Mouse (Mus musculus): ENCODE data around the gene Ninl.

Ninl gene

DNA sequence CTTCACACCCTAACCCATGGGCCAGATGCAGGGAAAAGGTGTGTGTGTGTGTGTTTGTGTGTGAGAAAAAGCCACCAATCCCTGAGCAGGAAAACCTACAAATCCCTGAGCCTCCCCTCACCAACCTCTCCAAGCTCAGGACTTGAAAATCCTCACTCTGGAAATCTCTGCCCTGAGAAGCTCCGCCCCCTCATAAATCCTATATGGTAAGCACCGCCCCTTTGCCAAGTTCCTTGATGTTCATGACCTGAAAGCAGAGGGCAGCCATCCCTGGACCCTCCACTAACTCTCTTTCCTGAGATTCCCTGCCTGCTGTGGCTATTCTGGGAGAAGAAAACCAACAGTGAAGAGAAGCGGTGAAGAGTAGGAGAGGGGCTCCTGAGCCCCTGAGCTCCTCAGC is 40.2 kb downstream of the Ninl start:
- DNase-seq (ENCODE audit: low read depth, low spot score), result no peak

DNA sequence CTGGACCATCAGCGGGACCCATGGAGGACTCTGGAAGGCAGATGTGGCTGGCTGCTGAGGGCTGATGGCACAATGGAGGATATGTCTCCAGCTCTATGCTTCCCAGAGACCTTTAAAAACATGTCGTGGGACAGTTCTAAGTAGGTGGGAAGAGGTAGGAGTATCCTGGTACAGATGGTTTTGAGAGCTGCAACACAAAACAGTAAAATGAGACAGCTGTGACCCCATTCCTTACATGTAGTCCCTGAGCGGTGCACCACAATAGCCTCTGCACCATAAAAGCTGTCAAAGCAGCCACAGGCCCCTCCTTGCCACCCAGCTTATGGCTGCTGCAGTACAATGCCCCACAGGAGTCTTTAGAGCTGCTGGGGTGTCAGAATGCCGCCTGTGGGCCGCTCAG is 41.6 kb downstream of the Ninl start:
- no peak for DNase-seq (ENCODE audit: low read depth, low spot score)

DNA sequence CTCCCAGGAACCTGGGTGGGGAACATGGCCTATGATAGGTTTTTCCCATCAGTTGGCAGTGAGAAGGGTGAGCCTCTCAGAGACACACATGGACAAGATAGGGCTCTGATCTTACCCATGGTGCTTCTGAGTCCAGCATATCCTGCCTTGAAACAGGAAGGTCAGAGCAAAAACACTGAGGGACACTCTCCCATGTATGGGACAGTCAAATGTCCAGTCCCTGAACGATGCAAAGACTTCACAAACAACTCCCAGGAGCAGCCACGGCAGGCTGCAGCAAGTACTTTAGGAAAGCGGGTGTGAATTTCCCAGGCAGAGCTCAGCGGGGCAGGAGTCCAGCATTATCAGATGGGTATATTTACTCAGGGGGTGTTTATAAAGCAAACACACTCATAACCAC is 43.9 kb downstream of the Ninl start:
- DNase-seq (ENCODE audit: low read depth, low spot score), result no peak

DNA sequence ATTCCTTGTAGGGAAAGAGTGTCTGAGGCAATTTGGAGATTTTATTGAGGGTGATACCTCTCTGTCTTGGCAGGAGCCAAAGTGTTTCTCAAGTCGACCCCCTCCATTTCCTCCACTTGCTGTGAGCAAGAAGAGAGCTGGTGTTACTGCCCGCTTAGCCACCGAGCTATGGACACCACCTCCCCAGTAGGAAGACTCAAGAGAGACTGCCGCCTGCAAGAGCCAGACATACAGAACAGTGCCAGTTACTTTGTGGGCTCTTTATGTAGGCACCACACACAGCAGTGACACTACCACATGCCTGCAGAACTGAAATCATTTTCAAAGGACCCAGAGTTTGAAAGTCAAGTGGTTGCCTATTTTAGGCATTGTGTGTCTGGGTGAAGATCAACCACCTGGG is 48.1 kb downstream of the Ninl start:
- DNase-seq (ENCODE audit: low read depth, low spot score), result no peak

DNA sequence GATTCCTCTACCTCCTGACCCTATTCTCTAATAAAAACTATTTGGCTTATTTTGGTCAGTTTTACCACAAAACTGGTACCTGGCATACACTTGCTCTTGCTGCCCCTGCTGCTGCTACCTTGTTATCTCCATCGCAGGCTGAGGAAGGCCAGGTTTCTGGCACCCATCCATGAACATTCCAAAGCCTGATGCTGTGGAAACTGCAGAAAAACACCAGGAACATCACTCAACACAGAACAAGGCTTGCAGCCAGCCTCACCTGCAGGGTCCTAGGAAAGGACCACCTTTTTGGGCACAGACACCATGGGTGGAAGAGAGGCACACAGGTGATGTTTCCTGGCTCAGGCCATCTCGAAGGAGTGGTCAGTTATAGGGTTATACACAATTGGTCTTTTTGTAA is 48.7 kb downstream of the Ninl start:
- no peak for DNase-seq (ENCODE audit: low read depth, low spot score)

DNA sequence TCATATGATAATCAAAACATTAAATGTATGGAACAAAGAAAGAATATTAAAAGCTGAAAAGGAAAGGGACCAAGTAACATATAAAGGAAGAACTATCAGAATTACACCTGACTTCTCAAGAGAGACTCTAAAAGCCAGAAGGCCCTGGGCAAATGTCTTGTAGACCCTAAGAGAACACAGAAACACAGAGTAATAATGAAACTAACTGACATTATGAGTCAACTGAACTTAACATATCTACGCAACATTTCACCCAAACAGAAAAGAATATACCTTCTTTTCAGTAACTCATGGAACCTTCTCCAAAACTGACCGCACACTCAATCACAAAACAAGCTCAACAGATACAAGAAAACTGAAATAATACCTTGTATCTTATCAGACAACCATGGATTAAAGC is 53.8 kb downstream of the Ninl start:
- DNase-seq (ENCODE audit: low read depth, low spot score), result no peak

DNA sequence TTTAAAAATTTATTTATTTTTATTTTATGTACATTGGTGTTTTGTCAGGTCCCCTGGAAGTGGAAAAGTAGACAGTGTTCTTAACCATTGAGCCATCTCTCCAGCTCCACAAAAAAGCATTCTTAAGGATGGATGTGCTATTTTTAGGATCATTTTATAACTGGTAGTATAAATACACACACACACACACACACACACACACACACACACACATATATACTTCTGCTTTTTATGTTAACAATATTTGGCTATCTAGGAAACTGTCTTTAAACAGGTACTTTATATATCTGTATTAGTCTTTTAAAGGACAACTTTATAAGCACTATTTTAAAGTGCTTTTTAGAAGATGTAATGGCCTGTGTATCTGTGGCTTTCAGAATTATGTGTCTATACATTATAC is 57.1 kb downstream of the Ninl start:
- DNase-seq (ENCODE audit: low read depth, low spot score), result no peak

DNA sequence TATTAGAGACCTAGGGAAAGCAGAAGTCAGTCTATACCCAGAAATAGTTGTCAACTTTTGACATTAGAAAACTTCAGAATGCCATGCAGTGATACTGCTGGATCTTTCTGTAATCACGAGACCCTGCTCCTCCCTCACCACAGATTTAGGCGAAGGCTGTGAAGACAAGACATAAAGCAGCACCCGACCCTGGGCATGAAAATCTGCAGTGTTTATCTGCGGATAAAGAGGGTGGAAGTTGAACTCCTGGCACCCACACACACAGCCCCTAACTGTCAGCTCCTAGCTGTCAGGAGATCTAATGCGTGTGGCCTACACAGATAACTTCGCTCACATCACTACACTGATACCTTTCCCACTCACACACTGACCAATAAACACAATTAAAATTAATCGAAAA is 57.7 kb downstream of the Ninl start:
- DNase-seq (ENCODE audit: low read depth, low spot score), result no peak

DNA sequence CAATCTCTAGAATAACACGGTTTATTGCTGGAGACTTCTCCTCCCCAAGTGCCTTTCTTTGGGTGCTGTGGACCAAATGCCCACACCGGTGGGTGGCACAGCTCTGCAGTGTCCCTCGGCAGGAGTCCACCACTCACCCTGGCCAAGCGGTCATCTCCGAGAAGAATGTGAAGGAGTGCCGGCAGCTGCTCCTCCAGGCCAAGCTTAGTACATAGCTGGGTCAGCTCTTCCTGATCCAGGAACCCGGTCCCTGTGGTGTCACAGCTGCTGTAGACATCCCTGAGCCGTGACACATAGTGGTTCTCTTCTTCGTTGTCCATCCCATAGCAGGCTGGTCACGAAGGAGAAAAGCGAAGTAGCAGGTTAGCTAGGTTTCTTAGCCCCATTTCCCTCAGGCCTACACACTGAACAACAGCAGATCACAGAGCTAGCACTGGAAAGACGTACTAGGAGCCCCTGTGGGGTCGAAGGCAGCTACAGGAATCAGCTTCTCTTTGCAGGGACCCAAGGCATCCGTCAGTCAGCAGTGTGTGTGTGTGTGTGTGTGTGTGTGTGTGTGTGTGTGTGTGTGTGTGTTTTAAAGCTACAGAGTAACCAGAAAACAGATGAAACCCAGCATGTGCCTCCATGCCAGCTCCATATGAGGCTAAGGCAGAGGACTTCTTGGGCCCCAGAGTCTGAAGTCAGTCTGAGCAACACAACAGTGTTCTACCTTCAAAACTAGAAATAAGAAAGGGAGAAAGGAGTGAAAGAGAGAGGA is 59.1 kb downstream of the Ninl start:
- no peak for DNase-seq (ENCODE audit: low read depth, low spot score)

DNA sequence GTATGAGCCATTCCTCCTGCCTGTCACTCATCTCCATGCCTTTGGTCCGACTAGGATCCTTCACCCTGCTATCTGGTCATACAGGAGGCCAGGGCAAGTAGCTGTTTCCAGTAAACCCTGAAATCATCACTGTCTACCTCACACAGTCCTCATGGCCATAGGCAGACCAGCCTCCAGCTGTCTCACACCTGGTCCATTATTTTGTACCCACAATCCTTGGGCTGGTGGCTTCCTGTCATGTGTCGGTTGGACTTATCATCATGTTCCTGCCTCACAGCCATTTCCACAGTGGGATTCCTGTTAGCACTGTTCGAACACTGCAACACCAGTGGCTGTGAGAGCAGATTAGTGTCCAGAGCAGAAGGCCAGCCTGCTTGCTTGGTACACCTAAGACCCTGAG is 60.4 kb downstream of the Ninl start:
- no peak for DNase-seq (ENCODE audit: low read depth, low spot score)

DNA sequence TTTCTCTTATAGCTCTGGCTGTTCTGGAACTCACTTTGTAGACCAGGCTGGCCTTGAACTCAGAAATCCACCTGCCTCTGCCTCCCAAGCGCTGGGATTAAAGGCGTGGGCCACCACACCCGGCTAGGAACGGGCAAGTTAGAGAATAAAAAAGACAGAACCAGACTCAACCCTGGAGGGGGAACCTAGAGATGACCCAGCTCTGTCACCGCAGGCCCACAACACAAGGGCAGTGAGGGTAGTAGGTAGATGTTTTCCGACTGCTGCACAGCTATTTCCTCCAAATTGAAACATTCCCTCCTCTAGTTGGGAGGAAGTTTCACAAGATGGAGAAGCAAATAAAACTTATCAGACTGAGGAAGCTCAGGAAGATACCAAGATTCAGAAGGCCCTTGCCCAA is 61.5 kb downstream of the Ninl start:
- DNase-seq (ENCODE audit: low read depth, low spot score), result no peak

DNA sequence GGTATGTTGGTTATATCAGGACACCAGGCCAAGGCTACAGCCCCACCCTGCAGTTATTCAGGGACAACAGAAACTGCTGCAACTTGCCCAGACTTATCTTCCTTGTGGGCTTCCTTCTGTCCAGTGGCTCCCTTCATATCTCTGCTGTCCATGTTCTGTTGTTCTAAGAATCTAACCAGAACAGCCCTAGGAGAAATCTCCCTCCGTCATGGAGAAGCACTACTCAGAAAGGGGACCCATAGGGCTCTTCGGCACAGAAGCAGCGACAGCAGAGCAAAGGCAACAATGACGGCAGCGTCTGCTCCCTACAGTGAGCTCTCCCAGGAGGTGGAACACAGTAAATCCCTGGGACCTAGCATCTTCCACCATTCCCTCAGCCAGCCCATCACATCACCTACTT is 62.3 kb downstream of the Ninl start:
- DNase-seq (ENCODE audit: low read depth, low spot score), result no peak

DNA sequence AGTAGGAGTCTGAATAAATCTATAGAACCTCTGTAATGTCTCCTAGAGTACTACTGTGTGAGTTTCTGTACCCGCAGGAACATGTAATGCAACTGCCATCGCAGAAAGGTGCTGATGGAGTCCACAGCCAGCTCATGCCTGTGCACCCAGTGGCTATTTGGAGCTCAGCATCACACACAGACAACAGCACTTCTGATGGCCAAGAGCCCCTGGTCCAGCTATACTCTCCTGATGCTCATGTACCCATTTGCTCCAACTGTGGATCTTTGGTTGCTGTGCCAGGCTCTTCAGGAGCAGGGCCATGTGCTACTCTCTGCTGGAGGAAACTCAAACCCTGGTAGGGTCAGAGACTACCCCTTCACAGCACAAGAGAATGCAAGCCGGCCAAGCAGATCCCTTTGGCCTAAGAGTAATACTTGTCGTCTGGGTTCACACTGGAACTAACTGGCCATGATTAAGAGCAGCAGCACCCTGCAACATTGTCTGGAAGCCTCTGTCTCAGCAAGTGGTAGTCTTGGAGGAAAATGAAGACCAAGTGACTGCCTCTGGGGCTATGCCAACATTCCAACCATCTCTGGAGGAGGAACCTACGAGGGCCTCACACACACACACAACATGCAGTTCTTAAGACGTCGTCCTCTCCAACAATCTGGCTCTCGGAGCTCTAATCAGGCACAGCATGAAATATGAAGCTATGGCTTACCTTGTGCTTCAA is 65.6 kb downstream of the Ninl start:
- DNase-seq (ENCODE audit: low read depth, low spot score), result no peak

DNA sequence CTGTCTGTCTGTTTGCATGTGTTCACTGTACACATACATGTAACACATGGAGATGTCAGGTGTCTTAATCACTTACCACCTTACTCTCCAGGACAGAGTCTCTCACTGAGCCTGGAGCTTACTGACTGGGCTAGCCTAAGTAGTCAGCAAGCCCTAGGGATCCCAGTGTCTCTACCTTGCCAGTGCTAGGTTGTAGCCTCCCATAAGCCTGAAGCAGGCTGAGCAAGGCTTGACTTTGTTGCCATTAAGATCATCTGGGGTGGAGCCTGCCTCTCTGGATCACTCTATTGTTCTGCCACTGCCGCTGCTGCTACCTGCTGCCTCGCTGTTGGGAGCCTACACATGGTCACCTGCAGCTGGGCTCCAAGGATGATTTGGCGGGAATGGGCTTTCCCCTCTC is 66.5 kb downstream of the Ninl start:
- DNase-seq (ENCODE audit: low read depth, low spot score), result no peak

DNA sequence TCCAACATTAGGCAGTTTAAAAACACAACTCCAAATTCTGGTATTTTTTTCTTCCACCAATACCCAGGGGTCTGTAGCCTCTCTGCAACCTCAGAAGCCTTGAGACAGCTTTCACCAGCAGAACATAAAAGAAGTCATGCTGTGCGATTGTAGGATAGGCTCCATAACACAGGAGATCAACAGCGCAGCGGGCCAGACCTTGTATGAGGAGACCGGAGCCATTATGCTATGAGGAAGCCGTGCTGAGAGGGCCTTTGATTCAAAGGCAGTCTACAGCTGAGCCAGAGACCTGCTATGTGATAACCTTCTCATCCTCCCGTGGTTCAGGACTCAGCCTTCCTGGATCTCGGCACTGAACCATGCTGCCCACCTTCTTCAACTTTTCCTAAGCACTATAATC is 67.3 kb downstream of the Ninl start:
- DNase-seq (ENCODE audit: low read depth, low spot score), result no peak

DNA sequence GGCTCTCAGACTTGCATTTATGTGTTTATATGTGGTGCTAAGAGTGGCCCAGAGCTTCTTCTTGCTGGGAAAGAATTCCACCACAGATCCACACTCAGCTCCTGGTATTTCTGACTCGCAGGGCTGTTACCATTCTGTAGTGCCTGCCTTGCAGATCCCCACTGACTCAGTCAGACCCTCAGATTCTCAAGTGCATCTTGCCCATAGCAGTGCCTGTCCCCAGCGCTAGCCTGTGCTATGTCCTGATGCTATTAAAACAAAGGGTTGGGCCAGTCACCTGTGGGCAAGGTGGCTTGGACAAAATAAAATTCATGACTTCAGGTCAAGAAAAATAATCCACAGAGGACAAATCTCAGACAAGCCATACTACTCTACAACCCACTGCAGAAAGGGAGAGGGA is 70.0 kb downstream of the Ninl start:
- no peak for DNase-seq (ENCODE audit: low read depth, low spot score)

DNA sequence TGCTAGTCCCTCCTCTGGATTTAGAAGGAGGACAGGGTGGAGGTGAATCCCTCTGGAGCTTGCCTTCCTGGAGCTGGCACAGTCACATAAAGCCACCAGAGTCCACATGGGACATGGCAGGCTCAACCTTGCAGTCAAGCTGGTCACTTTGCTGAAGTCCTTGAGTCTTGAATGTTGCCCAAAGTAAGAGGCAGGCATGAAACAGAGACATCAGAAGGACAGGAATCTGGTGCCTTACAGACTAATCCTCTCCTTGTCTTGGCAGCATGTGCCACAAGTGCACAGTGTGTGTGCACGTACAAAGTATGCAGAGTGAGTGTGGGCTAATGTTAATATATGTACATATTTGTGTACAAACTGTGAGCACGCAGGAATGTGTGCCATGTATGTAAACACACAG is 71.7 kb downstream of the Ninl start:
- no peak for DNase-seq (ENCODE audit: low read depth, low spot score)

DNA sequence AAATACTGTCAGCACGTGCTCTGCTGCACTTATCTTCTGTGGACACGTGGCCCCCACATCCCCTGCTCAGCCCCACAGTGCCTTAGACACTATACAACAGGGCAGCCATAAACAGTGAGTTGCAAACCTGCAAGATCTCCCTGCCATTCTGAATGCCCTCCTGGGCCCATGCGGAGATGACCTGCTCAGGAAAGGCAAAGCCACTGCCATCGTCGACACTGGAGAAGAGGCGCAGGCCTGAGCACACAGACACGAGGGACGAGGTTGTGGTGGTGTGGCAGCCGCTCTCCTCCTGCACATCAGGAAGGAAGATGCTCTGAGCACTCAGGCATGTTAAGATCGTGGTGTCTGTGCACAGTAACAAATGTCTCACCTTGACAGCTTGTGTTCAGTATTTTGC is 73.2 kb downstream of the Ninl start:
- no peak for DNase-seq (ENCODE audit: low read depth, low spot score)

DNA sequence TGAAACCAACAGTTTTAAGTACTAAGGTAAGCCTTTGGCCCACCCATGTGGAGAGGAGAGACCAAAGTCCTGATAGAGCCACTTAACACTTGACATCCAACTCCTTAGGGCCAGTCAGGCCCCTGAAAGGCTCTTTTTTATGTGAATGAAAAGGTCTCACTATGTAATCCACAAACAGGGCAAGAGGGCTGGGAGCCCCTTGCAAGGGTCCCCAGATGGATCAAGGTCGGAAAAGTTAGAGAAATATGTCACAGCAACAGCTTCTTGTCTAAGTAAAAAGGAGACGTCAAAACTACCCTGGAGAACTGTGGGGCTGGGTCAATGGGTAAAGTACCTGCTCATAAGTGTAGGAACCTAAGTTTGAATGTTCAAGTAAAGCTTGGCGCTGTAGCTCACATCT is 74.5 kb downstream of the Ninl start:
- DNase-seq (ENCODE audit: low read depth, low spot score), result no peak

DNA sequence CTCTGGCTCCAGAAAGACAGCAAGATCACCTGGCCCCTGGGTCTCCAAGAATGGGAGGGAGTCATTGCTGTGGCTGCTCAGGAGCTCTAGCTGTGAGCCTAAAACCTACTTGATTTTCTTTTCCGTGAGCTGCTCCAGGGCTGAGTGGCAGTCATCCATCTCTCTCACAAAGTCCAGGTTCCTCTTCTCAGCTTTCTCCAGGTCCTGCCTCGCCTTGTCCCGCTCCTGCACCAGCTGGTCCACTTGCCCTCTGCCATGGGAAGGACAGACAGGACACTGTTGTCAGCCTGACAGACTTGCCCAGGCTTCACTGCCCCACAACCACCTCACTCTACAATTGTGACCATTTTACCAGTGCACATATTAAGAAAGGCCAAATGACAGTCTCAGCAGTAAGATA is 75.9 kb downstream of the Ninl start:
- no peak for DNase-seq (ENCODE audit: low read depth, low spot score)

DNA sequence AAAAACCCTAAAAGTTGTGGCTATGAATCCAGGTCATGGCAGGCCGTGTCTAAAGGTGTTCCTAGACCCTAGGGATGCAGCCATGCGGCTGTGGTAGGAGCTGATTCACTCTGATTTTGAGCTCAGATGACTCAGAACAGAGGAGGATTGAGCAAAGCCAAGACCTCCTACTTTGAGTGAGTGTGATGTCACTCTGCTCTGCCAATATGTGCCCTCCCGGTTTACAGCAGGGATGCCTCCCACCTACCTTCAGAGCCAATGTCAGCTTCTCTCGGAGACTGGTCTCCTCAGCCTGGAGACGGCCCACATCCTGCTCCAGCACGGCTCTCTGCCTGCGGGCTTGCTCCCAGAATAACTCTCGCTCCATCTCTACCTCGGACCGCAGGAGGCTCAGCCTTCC is 79.7 kb downstream of the Ninl start:
- no peak for DNase-seq (ENCODE audit: low read depth, low spot score)

DNA sequence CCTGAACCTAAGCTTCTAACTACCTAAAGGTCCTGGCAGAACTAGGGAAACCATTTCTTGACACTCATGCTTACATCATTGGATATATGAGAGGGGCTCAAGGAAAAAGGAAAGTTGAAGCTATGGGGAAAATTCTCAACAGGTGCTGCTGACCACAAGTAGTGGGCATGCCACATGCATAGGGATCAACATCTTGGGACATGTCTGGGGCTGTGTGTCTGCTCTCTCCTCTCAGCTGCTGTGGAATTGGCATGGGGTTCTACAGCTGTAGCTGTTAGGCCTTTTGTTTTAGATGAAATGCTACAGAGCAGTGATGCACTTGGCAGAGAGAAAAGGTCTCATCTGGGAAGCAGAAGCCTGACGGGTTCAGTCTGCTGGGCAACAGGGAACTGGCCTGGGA is 83.3 kb downstream of the Ninl start:
- no peak for DNase-seq (ENCODE audit: low read depth, low spot score)

DNA sequence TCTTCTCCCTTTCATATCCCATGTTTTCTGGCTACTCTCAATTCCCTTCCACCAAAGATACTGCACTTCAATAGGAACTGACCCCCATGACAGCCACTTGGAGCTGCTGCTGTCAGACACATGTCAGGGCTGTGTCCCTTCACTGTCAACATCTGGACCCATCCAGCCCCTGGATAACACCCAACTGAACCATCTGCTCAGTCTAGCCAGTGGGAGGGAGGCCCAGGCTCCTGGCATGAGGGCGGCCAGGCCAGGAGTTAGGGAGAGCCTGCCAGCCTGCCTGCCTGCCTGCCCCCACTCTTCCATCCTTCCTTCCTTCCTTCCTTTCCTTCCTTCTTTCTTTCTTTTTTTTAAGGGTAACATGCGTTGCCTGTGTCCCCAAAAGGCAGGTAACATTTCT is 88.0 kb downstream of the Ninl start:
- DNase-seq (ENCODE audit: low read depth, low spot score), result no peak

DNA sequence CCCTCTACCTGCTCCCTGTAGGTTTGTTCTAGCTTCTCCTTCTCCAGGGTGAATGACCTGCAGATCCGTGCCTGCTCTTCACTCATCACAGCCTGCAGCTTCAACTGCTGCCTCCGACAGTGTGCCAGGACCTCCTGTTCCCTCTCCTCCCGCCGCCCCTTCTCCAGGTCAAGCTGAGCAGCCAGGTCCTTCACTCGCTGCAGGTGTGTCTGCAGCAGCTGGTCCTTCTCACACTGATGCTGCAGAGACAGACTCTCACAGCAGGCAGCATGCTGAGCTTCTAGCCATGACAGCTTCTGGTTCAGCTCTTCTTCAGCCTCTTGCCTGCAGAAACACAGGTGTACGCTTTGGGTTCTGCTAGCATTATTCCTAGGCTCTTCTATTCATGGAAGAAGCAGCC is 89.1 kb downstream of the Ninl start:
- DNase-seq (ENCODE audit: low read depth, low spot score), result no peak
